Mouse (Mus musculus) erythroblast, adult 5-6 weeks (primary cell): ENCODE measurements around the gene Gm26727. TPM values are rescaled to one million over a fixed set of nuclear protein-coding genes. Genes with fewer than 3 reads are reported as not detected.
"Not testable (repeated sequence)": the region's sequence is repeated elsewhere in the genome, so short reads cannot be mapped to it uniquely, and the experiment has no call there.

Experiments used
- ATAC-seq: replicated peaks from 2 replicates; pipeline ENCODE4 v1.8.0; 2016; ENCODE audit warnings: moderate number of reproducible peaks, mild to moderate bottlenecking, moderate TSS enrichment, inconsistent platforms; ENCODE audit not compliant: poor library complexity, low FRiP score, severe bottlenecking
- total RNA-seq, 2 experiments: library from RNA; stranded (forward) in 1 of 2; stranded (reverse) in 1 of 2; fragments of 150-400 nt in 1 of 2; fragments of 200-764, 138-1000 nt in 1 of 2; gene quantifications; 2 replicates each; pipeline versions ENCODE4 v1.2.3 to v1.2.4; 2015 to 2017; ENCODE audit warnings: low replicate concordance in 2 of 2

The Gm26727 gene
- not detected in 2 replicates for total RNA-seq (2015; ENCODE audit: low replicate concordance)
- not detected in 2 replicates for total RNA-seq (2017; ENCODE audit: low replicate concordance)

GRCm38 (mm10) chr2:67433081-67433480 is at the start of gene Gm26727:
Gm26727 (minus strand) TSS chr2:67433181.
- no peak for ATAC-seq

DNA sequence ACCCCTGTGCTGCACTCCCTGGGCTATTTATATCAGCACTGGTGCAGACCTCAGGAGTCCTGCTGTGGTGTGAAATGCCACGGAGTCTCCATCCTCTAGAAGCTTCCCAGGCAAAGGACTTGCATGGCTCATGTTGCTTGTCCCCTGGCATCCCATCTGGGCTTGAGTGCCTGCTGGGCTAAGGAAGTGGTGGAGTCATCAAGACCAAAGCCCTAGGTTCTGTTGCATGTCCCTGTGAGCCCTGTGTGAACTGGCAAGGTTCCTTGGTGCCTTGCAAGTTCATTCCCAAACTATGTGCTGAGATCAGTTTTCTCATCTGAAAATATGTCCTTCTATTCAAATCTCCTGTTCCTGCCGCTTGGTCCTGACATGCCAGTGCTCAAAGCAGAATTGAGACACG is 48.1 kb upstream of the Gm26727 start:
- no peak for ATAC-seq

GRCm38 (mm10) chr2:67477753-67478152 is 44.8 kb upstream of the Gm26727 start:
- no peak for ATAC-seq

DNA sequence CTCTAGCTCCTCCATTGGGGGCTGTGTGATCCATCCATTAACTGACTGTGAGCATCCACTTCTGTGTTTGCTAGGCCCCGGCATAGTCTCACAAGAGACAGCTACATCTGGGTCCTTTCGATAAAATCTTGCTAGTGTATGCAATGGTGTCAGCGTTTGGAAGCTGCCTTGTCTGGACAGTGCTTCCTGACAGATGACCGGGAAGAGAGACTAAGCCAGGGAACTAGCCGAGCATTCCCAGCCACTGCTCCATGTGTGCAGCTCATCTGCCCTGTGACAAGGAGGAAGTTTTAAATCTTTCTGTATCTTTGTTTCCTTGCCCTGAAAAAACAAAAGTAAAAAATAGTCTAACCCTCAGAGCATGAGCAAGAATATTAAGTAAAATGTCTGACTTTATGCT is 37.0 kb upstream of the Gm26727 start:
- ATAC-seq: not testable (repeated sequence)

DNA sequence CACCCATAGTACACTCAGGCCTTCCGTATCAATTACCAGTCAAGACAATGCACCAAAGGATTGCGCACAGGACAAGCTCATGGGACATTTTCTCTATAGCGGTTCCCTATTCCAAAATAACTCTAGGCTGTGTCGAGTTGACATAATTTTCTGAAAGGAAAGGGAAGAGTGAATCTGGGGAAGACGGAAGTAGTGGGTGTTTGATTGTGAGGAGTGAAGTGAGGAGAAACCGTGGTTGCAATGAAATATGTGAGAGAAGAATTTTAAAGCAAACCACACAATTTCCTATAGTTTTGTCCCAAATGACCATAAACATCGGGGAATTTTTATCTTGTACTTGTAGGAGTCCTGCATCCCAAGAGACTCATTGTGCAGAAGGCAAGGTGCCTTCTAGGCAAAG is 34.1 kb upstream of the Gm26727 start:
- ATAC-seq: no peak

DNA sequence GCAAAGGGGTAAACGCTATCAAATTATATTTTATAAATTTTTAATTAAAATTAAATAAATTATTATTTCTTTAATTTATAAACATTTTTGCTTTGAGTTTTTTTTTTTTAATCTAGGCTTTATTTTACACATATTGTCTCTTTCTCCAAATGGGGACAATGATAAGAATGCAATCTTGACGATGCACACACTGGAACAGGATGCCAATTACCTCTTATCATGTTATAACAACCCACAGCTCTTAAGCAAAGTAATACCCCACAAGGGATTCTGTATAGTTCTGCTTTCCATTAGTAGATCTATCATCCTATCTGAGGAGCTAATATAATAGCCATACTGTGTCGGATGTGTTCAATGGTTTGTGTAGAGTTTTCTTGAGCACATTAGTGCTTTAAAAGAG is 27.9 kb upstream of the Gm26727 start:
- no peak for ATAC-seq

DNA sequence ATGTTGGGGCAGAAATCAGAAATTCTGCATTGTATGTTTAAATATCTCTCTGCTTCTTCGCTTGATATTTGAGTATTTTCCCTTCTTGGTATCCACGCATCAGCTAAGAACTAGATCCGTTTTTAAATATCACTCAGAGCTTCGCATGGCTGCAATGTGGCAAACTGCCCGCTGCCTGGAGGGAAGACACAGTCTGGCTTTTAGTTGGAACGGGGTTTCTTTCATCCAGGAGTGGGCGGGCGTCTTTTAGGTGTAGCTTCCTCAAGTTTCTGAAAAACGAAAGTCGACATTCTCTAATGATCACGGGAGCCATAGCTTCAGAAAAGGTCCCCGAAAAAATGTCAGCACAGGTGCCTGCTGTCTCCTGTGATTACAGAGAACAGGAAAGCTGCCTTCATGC is 14.2 kb upstream of the Gm26727 start:
- no peak for ATAC-seq

DNA sequence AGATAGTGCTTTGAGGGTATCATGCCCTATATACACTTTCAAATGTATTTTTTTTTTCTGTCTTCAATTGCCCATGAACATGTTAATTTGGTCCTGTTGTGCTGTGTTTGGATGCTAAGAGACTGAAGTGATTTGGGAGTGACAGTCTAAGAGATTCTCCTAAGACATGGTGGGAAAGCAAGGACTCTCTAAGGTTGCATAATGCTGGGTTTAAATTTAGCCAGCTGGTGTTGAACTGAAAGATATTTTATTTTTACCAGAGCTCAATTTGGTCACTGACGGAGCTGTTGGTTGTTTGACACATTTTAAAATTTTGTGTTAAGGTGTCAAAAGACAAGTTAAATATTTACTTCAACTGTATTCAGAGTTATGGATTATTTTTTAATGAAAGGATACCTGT is 13.8 kb upstream of the Gm26727 start:
- ATAC-seq: no peak

DNA sequence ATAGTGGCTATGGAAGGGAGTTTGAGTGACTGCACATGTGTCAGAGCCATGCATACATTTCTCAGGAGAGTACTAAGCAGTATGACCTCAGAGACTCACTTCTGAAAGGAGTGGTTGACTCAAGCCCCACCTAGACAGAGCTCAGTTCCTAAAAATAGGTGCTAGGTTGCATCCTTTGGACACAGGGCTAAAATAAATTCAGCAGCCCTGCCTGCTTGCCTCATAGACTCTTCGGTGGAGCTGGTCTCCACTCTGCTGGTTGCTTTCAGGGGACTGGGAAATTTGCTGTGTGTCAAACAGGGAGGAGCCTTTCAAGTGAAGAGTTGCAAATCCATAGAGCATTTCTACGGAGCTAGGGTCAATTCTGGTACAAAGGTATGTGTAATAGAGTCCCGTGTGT is 12.8 kb upstream of the Gm26727 start, which contains the start of gene Xirp2:
Gene Xirp2, plus strand, starts transcription at position 223 of the 400 bp plus-strand sequence.
- ATAC-seq: no peak

GRCm38 (mm10) chr2:67438309-67438708 is 5.3 kb upstream of the Gm26727 start:
- no peak for ATAC-seq

DNA sequence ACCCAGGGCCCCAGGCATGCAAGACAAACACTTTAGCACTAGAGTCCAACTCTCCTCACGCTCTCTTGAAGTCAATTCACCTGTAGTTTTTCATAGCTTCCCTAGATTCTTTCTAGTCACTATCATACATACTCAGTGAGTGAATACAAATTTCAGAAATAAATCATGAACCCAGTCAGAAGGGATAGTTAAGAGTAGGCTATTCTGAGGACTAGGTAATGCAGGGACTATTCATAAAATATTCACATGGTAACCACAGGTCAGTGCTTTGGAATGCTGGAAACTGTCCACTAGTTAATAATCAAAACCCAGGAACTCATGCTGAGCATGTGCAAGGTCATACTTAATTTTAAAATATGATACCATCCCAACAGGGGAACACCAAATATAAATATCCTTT is 10.2 kb downstream of the Gm26727 start:
- no peak for ATAC-seq

DNA sequence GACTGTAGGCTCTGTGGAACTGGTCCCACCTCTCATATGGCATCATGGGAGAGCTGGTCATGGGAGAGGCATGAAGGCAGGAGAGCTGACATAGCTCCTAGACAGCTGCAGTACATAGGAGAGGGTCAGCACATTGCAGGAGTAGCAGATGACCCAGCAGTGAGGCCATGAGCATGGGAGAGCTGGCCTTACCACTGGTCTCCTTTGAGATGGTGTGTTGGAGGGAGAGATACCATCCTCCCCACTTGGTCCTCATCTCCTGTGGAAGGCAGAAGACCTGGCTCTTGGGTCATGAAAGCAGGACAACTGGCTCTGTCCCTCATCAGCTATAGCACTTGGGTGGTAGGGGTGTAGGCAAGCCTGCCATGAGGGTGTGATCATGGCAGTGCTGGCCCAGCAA is 12.1 kb downstream of the Gm26727 start:
- ATAC-seq: no peak

GRCm38 (mm10) chr2:67413425-67413824 is 19.6 kb downstream of the Gm26727 start, which contains the start of gene Gm21830:
Gm21830 (plus strand) TSS chr2:67413725.
- not testable (repeated sequence) for ATAC-seq

Other genes starting within 250 kb of the Gm26727 start
- not detected in 2 replicates for gene Gm21830, start 19.5 kb downstream of the Gm26727 start, total RNA-seq (2015; ENCODE audit: low replicate concordance)
- gene Gm21830, start 19.5 kb downstream of the Gm26727 start, total RNA-seq (2017; ENCODE audit: low replicate concordance): not detected in 2 replicates
- gene Xirp2, start 12.8 kb upstream of the Gm26727 start, total RNA-seq (2015; ENCODE audit: low replicate concordance): not detected in 2 replicates
- not detected in 2 replicates for gene Xirp2, start 12.8 kb upstream of the Gm26727 start, total RNA-seq (2017; ENCODE audit: low replicate concordance)
- gene B3galt1, start 132.7 kb upstream of the Gm26727 start, total RNA-seq (2015; ENCODE audit: low replicate concordance): not detected in 2 replicates
- gene B3galt1, start 132.7 kb upstream of the Gm26727 start, total RNA-seq (2017; ENCODE audit: low replicate concordance): not detected in 2 replicates